Mouse (Mus musculus): ENCODE measurements around the gene Plekhj1. TPM values are rescaled to one million over a fixed set of nuclear protein-coding genes. Genes with fewer than 3 reads are reported as not detected.
A peak's percentile ranks its signal among the peaks of the same experiment; 100 is the strongest.
"Not testable (repeated sequence)": the region's sequence is repeated elsewhere in the genome, so short reads cannot be mapped to it uniquely, and the experiment has no call there.

The Plekhj1 gene
- total and polyA plus RNA-seq, 2 experiments from 2014 or later: 74.4 to 99.4 TPM

GRCm38 (mm10) chr10:80819406-80819805 lies 21.0 kb upstream of the Plekhj1 start:
- H3K27me3 ChIP-seq (ENCODE audit: insufficient read depth, low read length): no peaks in the 10 kb centered on the region
- no peak overlapping the region for H3K27ac ChIP-seq
- TF ChIP-seq CTCF (IDR thresholded peaks at IDR 0.05; ENCODE audit: low read depth): no peak
- 0 out of 2 replicates have a peak overlapping the region, but pooled peaks have one; percentile 13 for H3K9ac ChIP-seq (replicated peaks; ENCODE audit: low read length)
- no peak for DNase-seq (ENCODE audit: low spot score)
- H3K4me2 ChIP-seq (ENCODE audit: low read depth, low read length): no peak overlapping the region
- H3K4me3 ChIP-seq (ENCODE audit: low read length): no peak overlapping the region
- H3K9me3 ChIP-seq (ENCODE audit: low read length): no peaks in the 10 kb centered on the region
- H3K4me1 ChIP-seq (ENCODE audit: insufficient read depth, low read length): no peaks in the 10 kb centered on the region
- WGBS: 45% methylated on average over 3 of the region's 3 CpGs
- no peak for ATAC-seq
- no peaks in the 10 kb centered on the region for H3K36me3 ChIP-seq (ENCODE audit: insufficient read depth, low read length)

- Histone ChIP-seq H3K4me3 (ENCODE audit: low read length) (no peak overlapping the region), H3K9ac (replicated peaks; ENCODE audit: low read length) (no peak overlapping the region), H3K27ac (no peak overlapping the region), H3K36me3 (ENCODE audit: insufficient read depth, low read length) (no peaks in the 10 kb centered on the region), H3K4me1 (ENCODE audit: insufficient read depth, low read length) (no peaks in the 10 kb centered on the region), H3K9me3 (ENCODE audit: low read length) (no peaks in the 10 kb centered on the region), H3K4me2 (ENCODE audit: low read depth, low read length) (no peak overlapping the region), H3K27me3 (ENCODE audit: insufficient read depth, low read length) (no peaks in the 10 kb centered on the region)
- TF ChIP-seq CTCF (IDR thresholded peaks at IDR 0.05; ENCODE audit: low read depth): no peak
- DNase-seq (ENCODE audit: low spot score) (no peak), ATAC-seq (no peak)
- WGBS: 60% methylated on average over 6 of the region's 6 CpGs
Measured at GRCm38 (mm10) chr10:80818599-80819281, 20.3 kb upstream of the Plekhj1 start.

GRCm38 (mm10) chr10:80817955-80818354 lies 19.5 kb upstream of the Plekhj1 start:
- not testable (repeated sequence) for H3K4me3 ChIP-seq (ENCODE audit: low read length); H3K9ac ChIP-seq (replicated peaks; ENCODE audit: low read length); H3K27me3 ChIP-seq (ENCODE audit: insufficient read depth, low read length); H3K4me1 ChIP-seq (ENCODE audit: insufficient read depth, low read length); DNase-seq (ENCODE audit: low spot score); H3K36me3 ChIP-seq (ENCODE audit: insufficient read depth, low read length); H3K4me2 ChIP-seq (ENCODE audit: low read depth, low read length); H3K9me3 ChIP-seq (ENCODE audit: low read length); H3K27ac ChIP-seq; ATAC-seq
- 86% methylated on average over 7 of the region's 7 CpGs for WGBS
- TF ChIP-seq CTCF (IDR thresholded peaks at IDR 0.05; ENCODE audit: low read depth): peak; percentile 29; the same call in 1 of the 2 replicates

DNA sequence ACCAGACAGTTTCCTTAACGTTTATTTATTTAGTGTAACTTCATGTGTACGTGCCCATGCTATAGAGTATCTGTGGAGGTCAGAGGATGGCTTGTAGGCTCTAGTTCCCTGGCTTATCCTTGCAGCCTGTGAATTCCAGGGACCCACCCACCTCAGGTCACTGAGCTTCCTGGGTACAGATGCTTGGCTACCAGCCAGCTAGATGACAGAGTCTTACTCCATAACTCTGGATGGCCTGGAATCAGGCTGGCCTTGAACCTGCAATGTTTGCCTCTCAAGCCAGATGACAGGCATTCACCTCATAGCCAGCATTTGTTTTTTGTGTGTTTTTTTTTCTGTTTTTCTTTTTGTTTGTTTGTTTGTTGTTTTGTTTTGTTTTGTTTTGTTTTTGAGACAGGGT lies 18.7 kb upstream of the Plekhj1 start:
- H3K27ac ChIP-seq: no peak overlapping the region
- no peak overlapping the region for H3K4me3 ChIP-seq (ENCODE audit: low read length)
- no peak for TF ChIP-seq CTCF (IDR thresholded peaks at IDR 0.05; ENCODE audit: low read depth)
- no peak for DNase-seq (ENCODE audit: low spot score)
- no peaks in the 10 kb centered on the region for H3K9me3 ChIP-seq (ENCODE audit: low read length)
- no peaks in the 10 kb centered on the region for H3K36me3 ChIP-seq (ENCODE audit: insufficient read depth, low read length)
- no peaks in the 10 kb centered on the region for H3K27me3 ChIP-seq (ENCODE audit: insufficient read depth, low read length)
- H3K9ac ChIP-seq (replicated peaks; ENCODE audit: low read length): no peak overlapping the region
- no peak overlapping the region for H3K4me2 ChIP-seq (ENCODE audit: low read depth, low read length)
- H3K4me1 ChIP-seq (ENCODE audit: insufficient read depth, low read length): no peaks in the 10 kb centered on the region
- 69% methylated on average over 2 of the region's 2 CpGs for WGBS
- ATAC-seq: no peak

DNA sequence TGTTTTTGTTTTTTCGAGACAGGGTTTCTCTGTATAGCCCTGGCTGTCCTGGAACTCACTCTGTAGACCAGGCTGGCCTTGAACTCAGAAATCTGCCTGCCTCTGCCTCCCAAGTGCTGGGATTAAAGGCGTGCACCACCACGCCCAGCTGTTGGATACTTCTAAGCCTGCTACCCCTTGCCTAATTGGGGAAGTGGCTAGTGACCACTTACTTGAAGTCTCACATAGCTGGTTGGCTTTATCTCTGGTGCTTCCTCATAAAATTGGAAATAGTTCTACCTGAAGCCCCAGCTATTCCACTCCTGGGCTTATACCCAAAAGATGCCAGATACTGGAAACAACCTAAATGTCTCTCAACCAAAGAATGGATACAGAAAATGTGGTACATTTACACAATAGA lies 17.9 kb upstream of the Plekhj1 start:
- H3K4me2 ChIP-seq (ENCODE audit: low read depth, low read length); H3K27me3 ChIP-seq (ENCODE audit: insufficient read depth, low read length); H3K4me3 ChIP-seq (ENCODE audit: low read length); H3K9ac ChIP-seq (replicated peaks; ENCODE audit: low read length); H3K36me3 ChIP-seq (ENCODE audit: insufficient read depth, low read length); DNase-seq (ENCODE audit: low spot score); H3K4me1 ChIP-seq (ENCODE audit: insufficient read depth, low read length); H3K27ac ChIP-seq; H3K9me3 ChIP-seq (ENCODE audit: low read length); ATAC-seq: not testable (repeated sequence)
- WGBS: 81% methylated on average over 3 of the region's 3 CpGs

DNA sequence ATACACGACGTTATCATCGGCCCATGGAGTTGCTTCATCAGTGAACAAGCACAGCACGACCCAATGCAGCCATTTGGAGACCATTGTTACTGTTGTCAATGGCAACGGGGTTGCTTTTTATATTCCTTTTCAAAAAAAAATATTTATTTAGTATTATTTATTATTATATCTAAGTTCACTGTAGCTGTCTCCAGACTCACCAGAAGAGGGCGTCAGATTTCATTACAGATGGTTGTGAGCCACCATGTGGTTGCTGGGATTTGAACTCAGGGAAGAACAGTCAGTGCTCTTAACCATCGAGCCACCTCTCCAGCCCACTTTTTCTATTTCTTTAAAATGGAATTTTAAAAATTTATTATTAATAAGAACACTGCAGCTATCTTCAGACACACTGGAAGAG lies 16.4 kb upstream of the Plekhj1 start:
- no peak overlapping the region for H3K4me3 ChIP-seq (ENCODE audit: low read length)
- no peak overlapping the region for H3K9ac ChIP-seq (replicated peaks; ENCODE audit: low read length)
- 61% methylated on average over 7 of the region's 7 CpGs for WGBS
- DNase-seq (ENCODE audit: low spot score): no peak
- H3K9me3 ChIP-seq (ENCODE audit: low read length): no peaks in the 10 kb centered on the region
- peaks cover 5% of the 10 kb centered on the region; the same call in 1 of the 2 replicates for H3K27me3 ChIP-seq (ENCODE audit: insufficient read depth, low read length)
- no peak overlapping the region for H3K4me2 ChIP-seq (ENCODE audit: low read depth, low read length)
- no peak for ATAC-seq
- H3K36me3 ChIP-seq (ENCODE audit: insufficient read depth, low read length): no peaks in the 10 kb centered on the region
- no peak overlapping the region for H3K27ac ChIP-seq
- peaks cover 4% of the 10 kb centered on the region; the same call in 1 of the 2 replicates for H3K4me1 ChIP-seq (ENCODE audit: insufficient read depth, low read length)
- 0 out of 2 replicates have a peak, but pooled peaks have one; percentile 5 for TF ChIP-seq CTCF (IDR thresholded peaks at IDR 0.05; ENCODE audit: low read depth)

- Histone ChIP-seq H3K4me1 (ENCODE audit: insufficient read depth, low read length) (peaks cover 14% of the 10 kb centered on the region; the same call in 1 of the 2 replicates), H3K4me3 (ENCODE audit: low read length) (no peak within 1 kb of the TSS), H3K27ac (no peak within 1 kb of the TSS), H3K27me3 (ENCODE audit: insufficient read depth, low read length) (peaks cover 5% of the 10 kb centered on the region; the same call in 1 of the 2 replicates), H3K9ac (replicated peaks; ENCODE audit: low read length) (no peak within 1 kb of the TSS), H3K9me3 (ENCODE audit: low read length) (no peaks in the 10 kb centered on the region), H3K36me3 (ENCODE audit: insufficient read depth, low read length) (no peaks in the 10 kb centered on the region), H3K4me2 (ENCODE audit: low read depth, low read length) (no peak within 1 kb of the TSS)
- WGBS: 64% methylated on average over 4 of the region's 4 CpGs
- ATAC-seq (no peak), DNase-seq (ENCODE audit: low spot score) (no peak)
- no peak for TF ChIP-seq CTCF (IDR thresholded peaks at IDR 0.05; ENCODE audit: low read depth)
Measured at GRCm38 (mm10) chr10:80813366-80813765, 14.9 kb upstream of the Plekhj1 start, which contains the start of gene Jsrp1. Gene Jsrp1 (minus strand): TSS chr10:80813498.
